Mouse (Mus musculus) ES-Bruce4 (cell line): ENCODE measurements around the gene Myrfl. TPM values are rescaled to one million over a fixed set of nuclear protein-coding genes. Genes with fewer than 3 reads are reported as not detected.

ENCODE experiments used
- H3K27ac ChIP-seq: 2 replicates; pipeline ENCODE4 v1.5.1; 2012; ENCODE audit warnings: low read length, inconsistent platforms; ENCODE audit not compliant: insufficient read depth
- H3K27me3 ChIP-seq: 2 replicates; pipeline ENCODE4 v1.6.1; 2012; ENCODE audit warnings: mild to moderate bottlenecking, low read length, inconsistent platforms; ENCODE audit not compliant: control insufficient read depth, poor library complexity, insufficient read depth, severe bottlenecking
- H3K36me3 ChIP-seq: 2 replicates; pipeline ENCODE4 v1.6.1; 2012; ENCODE audit warnings: inconsistent platforms, mild to moderate bottlenecking, low read length, moderate library complexity; ENCODE audit not compliant: control insufficient read depth, poor library complexity, insufficient read depth, severe bottlenecking
- H3K4me1 ChIP-seq: one replicate; pipeline ENCODE4 v1.8.1; 2011; ENCODE audit warnings: low read length; ENCODE audit not compliant: control insufficient read depth, insufficient read depth
- H3K4me3 ChIP-seq: 2 replicates; pipeline ENCODE4 v1.5.1; 2011; ENCODE audit warnings: low read depth, mild to moderate bottlenecking, low read length
- H3K9ac ChIP-seq: 2 replicates; pipeline ENCODE4 v1.6.1; 2012; ENCODE audit warnings: low read depth, mild to moderate bottlenecking, inconsistent platforms; ENCODE audit not compliant: poor library complexity, severe bottlenecking
- H3K9me3 ChIP-seq: replicated peaks from 2 replicates; pipeline ENCODE4 v1.6.1; 2012; ENCODE audit warnings: mild to moderate bottlenecking, low read length, inconsistent platforms; ENCODE audit not compliant: control insufficient read depth, poor library complexity, insufficient read depth, severe bottlenecking
- CTCF ChIP-seq: IDR thresholded peaks from one replicate; pipeline ENCODE4 v1.8.1; 2011; ENCODE audit warnings: low read depth, low read length
- EP300 ChIP-seq: IDR thresholded peaks from 2 replicates; pipeline ENCODE4 v1.6.1; 2011; ENCODE audit warnings: low read depth, low read length; ENCODE audit not compliant: insufficient read depth
- POLR2A ChIP-seq: IDR thresholded peaks from one replicate; pipeline ENCODE4 v1.8.1; 2011; ENCODE audit warnings: low read length; ENCODE audit not compliant: insufficient read depth
- polyA plus RNA-seq: library from polyadenylated mRNA; stranded (reverse); fragments of >200 nt; gene quantifications from 2 replicates; pipeline ENCODE4 v1.2.4, GENCODE M21; 2011; ENCODE audit warnings: low read depth; ENCODE audit not compliant: missing spikeins, insufficient read depth, insufficient read length

Myrfl gene
- polyA plus RNA-seq, 1 experiment = 0.19 TPM

DNA sequence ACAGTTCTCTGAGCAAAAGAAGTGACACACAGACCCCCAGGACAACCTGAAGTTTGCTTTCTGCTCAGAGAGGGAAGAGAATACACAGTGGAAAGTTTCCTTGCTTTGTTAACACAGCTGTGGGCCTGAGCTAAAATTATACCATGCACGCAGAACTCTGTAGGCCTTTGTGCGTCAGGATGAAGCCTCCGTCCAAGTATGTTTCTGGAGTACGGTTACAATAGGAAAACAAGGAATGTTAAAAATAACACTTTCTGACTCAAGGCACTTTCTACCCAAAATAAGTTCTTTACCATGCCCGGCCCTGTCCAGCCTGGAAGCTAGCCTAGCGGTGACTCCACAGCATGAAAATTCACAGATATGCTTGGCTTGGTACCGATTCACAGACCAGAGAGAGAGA is 156.6 kb downstream of the Myrfl start:
- Histone ChIP-seq H3K4me1 (no peaks in the 10 kb centered on the region), H3K9ac (no peak overlapping the region), H3K9me3 (no peaks in the 10 kb centered on the region), H3K27ac (no peak overlapping the region), H3K36me3 (no peaks in the 10 kb centered on the region), H3K4me3 (no peak overlapping the region), H3K27me3 (no peaks in the 10 kb centered on the region)
- TF ChIP-seq POLR2A (no peak), EP300 (no peak), CTCF (no peak)

DNA sequence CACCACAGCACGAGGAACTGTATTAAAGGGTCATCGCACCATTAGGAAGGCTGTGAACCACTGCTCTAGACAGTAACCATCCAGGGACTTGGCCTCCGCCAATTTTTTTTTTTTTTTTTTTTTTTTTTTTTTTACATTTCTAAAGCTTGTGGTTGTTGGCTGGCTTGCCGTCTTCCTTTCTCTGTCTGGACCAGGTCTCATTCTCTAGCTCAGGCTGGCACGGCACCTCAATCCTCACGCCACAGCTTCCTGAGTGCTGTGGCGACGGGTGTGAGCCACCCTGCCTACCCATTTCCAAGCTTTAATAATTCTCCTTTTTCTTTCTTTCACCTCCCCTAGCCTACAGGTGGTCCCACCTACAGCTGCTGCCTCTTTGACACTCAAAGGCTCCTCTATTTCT is 158.2 kb downstream of the Myrfl start:
- no peaks in the 10 kb centered on the region for H3K9me3 ChIP-seq
- H3K4me3 ChIP-seq = no peak overlapping the region
- no peaks in the 10 kb centered on the region for H3K27me3 ChIP-seq
- no peak overlapping the region for H3K9ac ChIP-seq
- no peaks in the 10 kb centered on the region for H3K4me1 ChIP-seq
- TF ChIP-seq CTCF = no peak
- TF ChIP-seq POLR2A = no peak
- TF ChIP-seq EP300 = no peak
- no peaks in the 10 kb centered on the region for H3K36me3 ChIP-seq
- no peak overlapping the region for H3K27ac ChIP-seq

DNA sequence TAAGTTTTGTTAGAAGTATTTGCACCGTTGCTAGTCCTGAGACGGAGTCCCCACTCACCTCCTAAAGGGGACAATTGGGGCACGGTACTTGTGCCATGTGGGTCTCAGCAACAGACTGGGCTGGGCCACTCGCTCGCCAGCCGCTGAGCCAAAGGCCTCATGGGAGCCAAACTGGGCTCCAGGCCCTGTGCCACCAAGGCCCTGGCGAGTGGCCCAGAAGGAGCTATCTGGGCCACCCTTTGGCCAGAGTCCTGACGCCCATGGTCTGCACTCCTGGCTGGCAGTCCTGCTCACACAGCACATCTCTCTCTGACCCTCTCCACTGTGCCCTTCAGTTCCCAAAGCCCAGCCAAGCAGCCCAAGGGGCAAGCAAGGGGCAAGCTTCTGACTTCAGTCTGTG is 161.1 kb downstream of the Myrfl start:
- Histone ChIP-seq H3K27me3 (no peaks in the 10 kb centered on the region), H3K9ac (no peak overlapping the region), H3K4me3 (no peak overlapping the region), H3K27ac (no peak overlapping the region), H3K4me1 (no peaks in the 10 kb centered on the region), H3K36me3 (no peaks in the 10 kb centered on the region), H3K9me3 (no peaks in the 10 kb centered on the region)
- TF ChIP-seq EP300 (no peak), CTCF (no peak), POLR2A (no peak)

DNA sequence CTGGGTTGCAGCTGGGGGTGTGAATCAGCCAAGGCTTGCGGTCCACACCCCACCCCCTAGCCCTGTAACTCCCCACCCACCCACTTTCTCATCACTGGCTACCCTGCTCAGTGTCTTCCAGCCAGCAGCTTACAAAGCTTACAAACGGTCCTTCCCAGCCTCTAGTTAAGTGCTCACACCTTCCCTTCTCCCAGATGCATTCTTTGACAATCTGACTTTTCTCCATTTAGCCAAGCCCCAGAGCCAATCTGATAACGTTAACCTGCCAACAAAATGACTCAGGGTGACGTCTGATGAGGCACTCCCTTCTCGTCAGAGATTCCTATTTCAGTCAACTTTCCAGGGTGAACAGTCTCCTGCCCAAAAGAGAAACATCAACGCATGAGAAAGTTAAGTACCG is 163.1 kb downstream of the Myrfl start:
- TF ChIP-seq EP300 = no peak
- TF ChIP-seq POLR2A = no peak
- no peak for TF ChIP-seq CTCF
- H3K4me3 ChIP-seq = no peak overlapping the region
- no peak overlapping the region for H3K27ac ChIP-seq
- H3K9ac ChIP-seq = no peak overlapping the region
- no peaks in the 10 kb centered on the region for H3K27me3 ChIP-seq
- H3K36me3 ChIP-seq = no peaks in the 10 kb centered on the region
- no peaks in the 10 kb centered on the region for H3K9me3 ChIP-seq
- H3K4me1 ChIP-seq = no peaks in the 10 kb centered on the region

DNA sequence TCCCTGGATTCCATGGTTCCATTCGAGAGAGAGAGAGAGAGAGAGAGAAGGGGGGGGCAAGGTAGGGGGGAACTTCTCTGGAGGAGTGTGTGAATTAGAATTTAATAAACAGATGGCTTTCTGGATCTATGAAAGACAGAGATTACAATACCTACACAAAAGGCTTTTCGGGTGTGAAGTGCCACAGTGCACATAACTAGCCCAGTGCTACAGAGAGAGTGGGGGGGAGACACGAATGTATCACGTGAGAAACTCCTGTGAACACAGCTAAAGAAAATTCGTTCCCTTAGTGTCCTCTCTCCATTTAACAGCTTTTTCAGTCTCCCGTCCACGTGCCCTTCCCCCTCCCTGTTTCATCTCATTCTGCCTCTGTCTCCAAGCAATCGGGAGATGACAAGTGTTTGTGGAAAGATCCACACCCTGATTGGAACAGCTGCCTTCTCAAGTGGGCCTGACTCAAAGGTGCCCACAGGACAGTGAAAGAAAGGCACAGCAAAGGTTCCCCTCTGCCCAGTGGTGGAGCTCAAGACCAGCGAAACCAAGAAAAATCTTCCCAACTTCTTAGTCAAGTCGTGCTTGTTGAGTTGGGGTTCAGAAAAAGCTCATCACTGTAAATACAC is 166.6 kb downstream of the Myrfl start:
- Histone ChIP-seq H3K9ac (no peak overlapping the region), H3K9me3 (no peaks in the 10 kb centered on the region), H3K4me1 (no peaks in the 10 kb centered on the region), H3K27me3 (no peaks in the 10 kb centered on the region), H3K4me3 (no peak overlapping the region), H3K36me3 (no peaks in the 10 kb centered on the region), H3K27ac (no peak overlapping the region)
- no peak for TF ChIP-seq EP300
- TF ChIP-seq POLR2A = no peak
- TF ChIP-seq CTCF = no peak

DNA sequence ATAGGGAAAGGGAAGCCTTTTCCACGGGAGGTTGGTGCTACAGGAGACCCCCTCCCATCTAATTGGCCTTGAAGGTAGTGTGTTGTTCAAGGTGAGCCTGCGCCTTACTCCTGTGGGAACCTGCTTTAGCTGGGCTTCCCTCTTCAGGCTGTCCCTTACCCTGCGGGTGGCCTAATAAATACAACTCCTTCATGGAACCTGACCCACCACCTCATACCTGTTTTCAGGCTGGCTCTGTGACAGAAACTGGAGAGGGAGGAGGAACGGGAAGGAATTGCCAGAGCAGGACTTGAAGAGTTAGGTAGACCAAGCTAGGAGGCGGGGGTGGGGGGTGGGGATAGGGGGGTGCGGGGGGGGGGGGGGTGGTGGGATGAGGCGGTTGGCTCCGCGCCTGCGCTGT is 167.9 kb downstream of the Myrfl start:
- TF ChIP-seq EP300 (no peak), CTCF (no peak), POLR2A (no peak)

More for the DNA sequence above, 167.9 kb downstream of the Myrfl start:
- Histone ChIP-seq H3K4me3 (no peak overlapping the region), H3K9me3 (no peaks in the 10 kb centered on the region), H3K27ac (no peak overlapping the region), H3K4me1 (no peaks in the 10 kb centered on the region), H3K27me3 (no peaks in the 10 kb centered on the region), H3K9ac (no peak overlapping the region), H3K36me3 (no peaks in the 10 kb centered on the region)
